Mouse (Mus musculus): ENCODE data around the gene Dgcr2. TPM values are rescaled to one million over a fixed set of nuclear protein-coding genes. Genes with fewer than 3 reads are reported as not detected.

Gene Dgcr2
- polyA plus RNA-seq, 1 experiment from 2014 or later, result 104 TPM

DNA sequence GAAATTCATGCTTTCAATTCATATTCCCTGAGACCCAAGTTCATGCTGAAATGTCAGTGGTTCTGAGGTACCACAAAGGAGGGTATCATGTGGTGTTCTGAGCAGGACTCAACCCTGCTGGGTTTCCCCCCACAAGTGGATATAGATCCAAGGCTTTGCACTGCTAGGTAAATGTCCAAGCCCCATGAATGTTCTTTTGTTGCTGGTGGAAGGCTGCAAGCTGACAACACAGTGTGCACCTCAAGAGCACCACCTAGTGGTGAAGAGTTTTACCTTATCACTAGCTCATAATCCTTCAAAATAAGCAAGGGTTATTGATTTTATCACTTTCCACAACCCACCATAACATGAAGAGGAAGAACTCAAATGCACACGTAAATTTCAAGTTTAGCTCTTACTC, 49.4 kb downstream of the Dgcr2 start:
- Histone ChIP-seq H3K36me3 (ENCODE audit: control insufficient read depth, insufficient read depth, low read length) (peaks cover 92% of the 10 kb centered on the region), H3K4me1 (ENCODE audit: control insufficient read depth, insufficient read depth, low read length) (no peaks in the 10 kb centered on the region), H3K4me2 (ENCODE audit: low read length) (no peak overlapping the region), H3K9ac (replicated peaks; ENCODE audit: low read length) (0 out of 2 replicates have a peak overlapping the region, but pooled peaks have one; percentile 14), H3K9me3 (ENCODE audit: control insufficient read depth, low read length) (no peaks in the 10 kb centered on the region), H3K27ac (replicated peaks; ENCODE audit: low read depth, low read length) (peak overlapping the region; percentile 69), H3K4me3 (replicated peaks; ENCODE audit: low read depth, low read length) (no peak overlapping the region), H3K27me3 (ENCODE audit: control insufficient read depth, insufficient read depth, low read length) (no peaks in the 10 kb centered on the region)
- no peak; the same call in 1 of the 2 replicates for ATAC-seq (ENCODE audit: low FRiP score, low TSS enrichment)
- 26% methylated on average over 1 of the region's 1 CpGs for WGBS
- DNase-seq, result peak; percentile 94

DNA sequence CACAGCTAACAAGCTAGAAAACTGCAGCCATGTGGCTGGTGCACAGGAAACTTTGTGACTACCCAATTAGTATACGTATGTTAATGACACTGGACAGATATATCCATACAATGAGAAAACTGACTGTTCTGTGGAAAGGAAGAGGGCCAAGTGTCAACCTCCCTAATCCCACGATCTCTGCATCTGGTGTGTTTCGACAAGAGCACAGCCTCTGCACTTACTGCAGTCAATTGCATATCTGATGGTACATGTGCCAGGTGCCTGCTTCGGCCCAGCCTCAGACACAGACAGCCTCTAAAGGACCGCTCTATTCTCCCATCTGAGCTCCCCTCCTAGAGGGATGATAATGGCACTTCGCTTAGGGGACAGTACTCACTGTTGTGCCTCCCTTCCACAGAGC, 49.9 kb downstream of the Dgcr2 start:
- no peaks in the 10 kb centered on the region for H3K4me1 ChIP-seq (ENCODE audit: control insufficient read depth, insufficient read depth, low read length)
- no peak overlapping the region for H3K4me2 ChIP-seq (ENCODE audit: low read length)
- H3K27ac ChIP-seq (replicated peaks; ENCODE audit: low read depth, low read length), result peak overlapping the region; percentile 69
- ATAC-seq (ENCODE audit: low FRiP score, low TSS enrichment) (no peak), DNase-seq (no peak)
- 0 out of 2 replicates have a peak overlapping the region, but pooled peaks have one; percentile 14 for H3K9ac ChIP-seq (replicated peaks; ENCODE audit: low read length)
- H3K27me3 ChIP-seq (ENCODE audit: control insufficient read depth, insufficient read depth, low read length), result no peaks in the 10 kb centered on the region
- H3K4me3 ChIP-seq (replicated peaks; ENCODE audit: low read depth, low read length), result no peak overlapping the region
- H3K36me3 ChIP-seq (ENCODE audit: control insufficient read depth, insufficient read depth, low read length), result peaks cover 93% of the 10 kb centered on the region
- 97% methylated on average over 6 of the region's 6 CpGs for WGBS
- H3K9me3 ChIP-seq (ENCODE audit: control insufficient read depth, low read length), result no peaks in the 10 kb centered on the region

DNA sequence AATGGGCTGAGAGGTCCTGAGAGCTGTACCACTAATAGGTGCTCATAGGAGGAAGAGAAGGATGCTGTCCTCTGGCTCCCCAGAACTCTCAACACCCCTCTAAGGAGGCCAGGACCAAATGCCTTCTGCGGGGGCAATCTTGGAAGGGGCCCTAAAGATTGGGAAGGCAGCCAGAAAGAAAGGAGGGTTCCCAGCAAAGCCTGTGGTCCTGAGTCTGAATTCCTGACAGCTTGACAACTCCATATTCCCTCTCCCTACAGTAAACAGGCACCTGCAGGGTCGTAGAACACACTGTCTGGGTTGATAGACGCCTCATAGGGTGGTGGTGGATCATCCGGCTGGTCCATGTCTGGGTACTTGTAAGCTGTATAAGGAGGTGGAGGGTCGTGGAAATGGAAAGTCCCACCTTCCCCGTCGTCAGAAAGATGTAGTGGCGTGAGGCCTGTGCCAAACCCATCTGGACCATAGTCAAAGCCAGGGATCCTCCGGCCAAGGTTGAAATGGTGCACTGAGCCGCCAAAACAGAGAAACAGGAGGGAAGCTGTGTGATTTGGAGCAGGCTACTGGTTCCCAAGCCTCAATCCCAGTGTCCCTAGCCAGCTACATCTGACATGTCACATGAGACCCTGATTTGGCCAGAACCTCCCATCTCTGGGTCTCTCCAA, 54.5 kb downstream of the Dgcr2 start:
- Histone ChIP-seq H3K9ac (replicated peaks; ENCODE audit: low read length) (no peak overlapping the region), H3K27me3 (ENCODE audit: control insufficient read depth, insufficient read depth, low read length) (no peaks in the 10 kb centered on the region), H3K4me2 (ENCODE audit: low read length) (no peak overlapping the region), H3K9me3 (ENCODE audit: control insufficient read depth, low read length) (no peaks in the 10 kb centered on the region), H3K4me3 (replicated peaks; ENCODE audit: low read depth, low read length) (no peak overlapping the region), H3K36me3 (ENCODE audit: control insufficient read depth, insufficient read depth, low read length) (peaks cover 92% of the 10 kb centered on the region), H3K4me1 (ENCODE audit: control insufficient read depth, insufficient read depth, low read length) (no peaks in the 10 kb centered on the region), H3K27ac (replicated peaks; ENCODE audit: low read depth, low read length) (no peak overlapping the region)
- DNase-seq (no peak), ATAC-seq (ENCODE audit: low FRiP score, low TSS enrichment) (no peak)
- WGBS, result 93% methylated on average over 10 of the region's 10 CpGs

DNA sequence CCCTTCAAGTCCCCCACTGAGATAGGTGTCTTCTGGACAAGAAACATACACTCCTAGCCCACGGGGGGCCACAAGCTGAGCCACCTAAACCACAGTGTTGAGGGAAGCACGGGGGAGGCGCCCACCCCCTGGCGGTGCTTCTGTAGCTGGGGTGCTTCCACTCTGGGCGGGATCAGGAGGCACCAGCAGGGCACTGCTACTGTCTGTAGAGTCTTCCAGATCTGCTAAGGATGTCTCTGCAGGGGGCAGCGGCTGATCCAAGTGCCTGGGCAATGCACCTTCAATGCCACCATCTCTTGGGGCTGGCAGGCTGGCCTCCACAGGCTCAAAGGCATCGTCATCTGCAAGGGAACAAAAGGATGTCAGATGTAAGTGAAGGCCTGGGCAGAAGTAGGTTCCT, 55.9 kb downstream of the Dgcr2 start:
- Histone ChIP-seq H3K4me3 (replicated peaks; ENCODE audit: low read depth, low read length) (no peak overlapping the region), H3K9ac (replicated peaks; ENCODE audit: low read length) (no peak overlapping the region), H3K27ac (replicated peaks; ENCODE audit: low read depth, low read length) (no peak overlapping the region), H3K4me1 (ENCODE audit: control insufficient read depth, insufficient read depth, low read length) (no peaks in the 10 kb centered on the region), H3K27me3 (ENCODE audit: control insufficient read depth, insufficient read depth, low read length) (no peaks in the 10 kb centered on the region), H3K36me3 (ENCODE audit: control insufficient read depth, insufficient read depth, low read length) (peaks cover 80% of the 10 kb centered on the region), H3K4me2 (ENCODE audit: low read length) (no peak overlapping the region), H3K9me3 (ENCODE audit: control insufficient read depth, low read length) (no peaks in the 10 kb centered on the region)
- no peak for DNase-seq
- ATAC-seq (ENCODE audit: low FRiP score, low TSS enrichment), result no peak
- WGBS, result 93% methylated on average over 7 of the region's 7 CpGs

DNA sequence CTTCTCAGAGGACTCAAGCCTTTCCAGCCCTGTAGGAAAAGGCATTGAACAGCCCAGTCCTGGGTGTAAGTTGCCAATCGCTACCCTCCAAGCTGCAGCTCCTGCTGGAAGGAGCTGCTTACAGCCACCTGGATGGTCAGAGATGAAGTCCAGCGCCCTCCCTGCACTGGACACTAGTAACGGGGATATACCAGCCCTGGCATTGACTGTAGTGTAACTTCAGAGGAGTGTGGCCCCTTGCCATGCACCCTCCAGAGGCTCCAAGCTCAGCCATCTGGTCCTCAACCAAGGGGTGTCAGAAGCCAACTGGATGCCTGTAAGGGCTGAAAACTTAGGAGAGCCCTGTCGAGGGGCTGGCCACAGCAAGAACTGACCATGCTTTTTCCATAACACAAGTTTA, 58.4 kb downstream of the Dgcr2 start:
- peaks cover 11% of the 10 kb centered on the region for H3K27me3 ChIP-seq (ENCODE audit: control insufficient read depth, insufficient read depth, low read length)
- no peak overlapping the region for H3K27ac ChIP-seq (replicated peaks; ENCODE audit: low read depth, low read length)
- H3K4me2 ChIP-seq (ENCODE audit: low read length), result no peak overlapping the region
- no peaks in the 10 kb centered on the region for H3K9me3 ChIP-seq (ENCODE audit: control insufficient read depth, low read length)
- H3K4me3 ChIP-seq (replicated peaks; ENCODE audit: low read depth, low read length), result no peak overlapping the region
- H3K4me1 ChIP-seq (ENCODE audit: control insufficient read depth, insufficient read depth, low read length), result peaks cover under 1% of the 10 kb centered on the region; the same call in 1 of the 2 replicates
- WGBS, result 88% methylated on average over 4 of the region's 4 CpGs
- ATAC-seq (ENCODE audit: low FRiP score, low TSS enrichment), result no peak
- no peak overlapping the region for H3K9ac ChIP-seq (replicated peaks; ENCODE audit: low read length)
- DNase-seq, result no peak
- H3K36me3 ChIP-seq (ENCODE audit: control insufficient read depth, insufficient read depth, low read length), result peaks cover 56% of the 10 kb centered on the region

DNA sequence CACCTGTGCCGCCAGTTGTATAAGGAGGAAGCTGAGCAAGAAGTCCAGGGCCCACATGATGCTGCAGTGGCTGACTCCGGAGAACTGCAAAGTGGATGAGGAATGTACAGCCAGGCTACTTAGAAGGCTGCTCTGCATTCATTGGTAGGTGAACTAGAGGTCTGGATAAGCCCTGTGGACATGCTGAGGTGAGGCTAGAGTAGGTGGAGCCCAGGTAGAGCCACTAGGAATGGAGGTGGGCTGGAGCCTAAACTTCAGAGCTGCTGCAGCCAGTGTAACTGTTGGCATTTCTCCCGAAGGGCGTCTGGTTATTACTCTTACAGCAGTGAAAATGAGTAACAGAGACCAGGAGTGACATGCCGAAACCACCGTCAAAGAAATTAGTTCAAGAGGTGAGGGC, 60.3 kb downstream of the Dgcr2 start, which contains the start of gene Car15:
Car15 (minus strand) TSS at position 314 of the 400 bp plus-strand sequence.
- no peaks in the 10 kb centered on the region for H3K9me3 ChIP-seq (ENCODE audit: control insufficient read depth, low read length)

DNA sequence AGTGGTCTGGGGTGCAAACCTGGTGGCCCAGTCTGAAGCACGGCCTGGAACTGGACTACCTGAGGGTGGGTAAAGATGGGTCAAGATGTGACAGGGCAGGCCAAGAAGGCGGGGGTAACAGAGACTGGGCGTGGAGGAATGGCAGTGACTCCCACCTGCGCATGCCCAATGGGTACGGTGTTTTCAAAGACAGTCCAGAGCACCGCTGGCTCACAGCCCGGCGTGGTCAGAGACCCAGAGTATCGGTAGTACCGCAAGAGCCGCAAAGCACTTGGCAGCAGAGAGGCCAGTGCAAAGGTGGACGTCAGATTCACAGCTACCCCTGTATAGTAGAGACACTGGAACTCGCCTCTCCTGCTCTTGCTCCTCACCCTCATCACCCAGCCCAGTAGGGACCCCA, 62.9 kb downstream of the Dgcr2 start:
- H3K4me1 ChIP-seq (ENCODE audit: control insufficient read depth, insufficient read depth, low read length), result peaks cover 13% of the 10 kb centered on the region
- no peak overlapping the region for H3K9ac ChIP-seq (replicated peaks; ENCODE audit: low read length)
- H3K9me3 ChIP-seq (ENCODE audit: control insufficient read depth, low read length), result no peaks in the 10 kb centered on the region
- H3K27ac ChIP-seq (replicated peaks; ENCODE audit: low read depth, low read length), result no peak overlapping the region
- WGBS, result 52% methylated on average over 13 of the region's 13 CpGs
- no peak overlapping the region for H3K4me2 ChIP-seq (ENCODE audit: low read length)
- H3K36me3 ChIP-seq (ENCODE audit: control insufficient read depth, insufficient read depth, low read length), result peaks cover 11% of the 10 kb centered on the region; the same call in 1 of the 2 replicates
- ATAC-seq (ENCODE audit: low FRiP score, low TSS enrichment), result no peak
- peaks cover 42% of the 10 kb centered on the region for H3K27me3 ChIP-seq (ENCODE audit: control insufficient read depth, insufficient read depth, low read length)
- no peak for DNase-seq
- no peak overlapping the region for H3K4me3 ChIP-seq (replicated peaks; ENCODE audit: low read depth, low read length)

More for the DNA sequence above, 60.3 kb downstream of the Dgcr2 start, which contains the start of gene Car15:
- no peak within 1 kb of the TSS for H3K27ac ChIP-seq (replicated peaks; ENCODE audit: low read depth, low read length)
- H3K4me1 ChIP-seq (ENCODE audit: control insufficient read depth, insufficient read depth, low read length), result peaks cover 10% of the 10 kb centered on the region
- ATAC-seq (ENCODE audit: low FRiP score, low TSS enrichment), result no peak
- 83% methylated on average over 6 of the region's 6 CpGs for WGBS
- peaks cover 25% of the 10 kb centered on the region for H3K27me3 ChIP-seq (ENCODE audit: control insufficient read depth, insufficient read depth, low read length)
- no peak within 1 kb of the TSS for H3K9ac ChIP-seq (replicated peaks; ENCODE audit: low read length)
- no peak within 1 kb of the TSS for H3K4me2 ChIP-seq (ENCODE audit: low read length)
- DNase-seq, result no peak
- H3K4me3 ChIP-seq (replicated peaks; ENCODE audit: low read depth, low read length), result no peak within 1 kb of the TSS
- peaks cover 37% of the 10 kb centered on the region for H3K36me3 ChIP-seq (ENCODE audit: control insufficient read depth, insufficient read depth, low read length)

DNA sequence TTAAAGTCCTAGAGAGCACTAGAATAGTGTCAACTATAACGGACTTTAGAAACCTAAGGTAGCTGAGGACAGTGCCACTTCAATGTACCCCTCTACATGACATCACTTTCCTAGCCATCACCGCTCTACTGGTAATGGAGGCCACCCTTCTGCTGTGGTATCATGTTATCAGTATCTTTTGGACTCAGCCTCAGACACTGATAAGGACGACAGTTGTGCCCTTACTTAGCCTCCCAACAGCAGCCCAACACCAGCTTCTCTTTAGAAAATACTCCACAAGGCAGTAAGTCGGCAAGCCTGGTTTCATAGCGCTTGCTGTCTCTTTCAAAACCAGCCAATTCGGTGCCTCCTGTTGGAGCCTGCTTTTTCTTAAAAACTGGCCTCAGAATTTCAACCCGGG, 63.8 kb downstream of the Dgcr2 start:
- ATAC-seq (ENCODE audit: low FRiP score, low TSS enrichment) (no peak), DNase-seq (no peak)
- Histone ChIP-seq H3K4me1 (ENCODE audit: control insufficient read depth, insufficient read depth, low read length) (peaks cover 13% of the 10 kb centered on the region), H3K9me3 (ENCODE audit: control insufficient read depth, low read length) (no peaks in the 10 kb centered on the region), H3K36me3 (ENCODE audit: control insufficient read depth, insufficient read depth, low read length) (0 out of 2 replicates have a peak, but pooled peaks cover 2% of the 10 kb centered on the region), H3K27ac (replicated peaks; ENCODE audit: low read depth, low read length) (peak overlapping the region; percentile 90), H3K27me3 (ENCODE audit: control insufficient read depth, insufficient read depth, low read length) (peaks cover 42% of the 10 kb centered on the region), H3K4me3 (replicated peaks; ENCODE audit: low read depth, low read length) (peak overlapping the region; percentile 55), H3K9ac (replicated peaks; ENCODE audit: low read length) (peak overlapping the region; percentile 77), H3K4me2 (ENCODE audit: low read length) (peak overlapping the region; percentile 87)
- 49% methylated on average over 7 of the region's 7 CpGs for WGBS
